Mouse (Mus musculus): ENCODE data around the gene Prkca.

DNA sequence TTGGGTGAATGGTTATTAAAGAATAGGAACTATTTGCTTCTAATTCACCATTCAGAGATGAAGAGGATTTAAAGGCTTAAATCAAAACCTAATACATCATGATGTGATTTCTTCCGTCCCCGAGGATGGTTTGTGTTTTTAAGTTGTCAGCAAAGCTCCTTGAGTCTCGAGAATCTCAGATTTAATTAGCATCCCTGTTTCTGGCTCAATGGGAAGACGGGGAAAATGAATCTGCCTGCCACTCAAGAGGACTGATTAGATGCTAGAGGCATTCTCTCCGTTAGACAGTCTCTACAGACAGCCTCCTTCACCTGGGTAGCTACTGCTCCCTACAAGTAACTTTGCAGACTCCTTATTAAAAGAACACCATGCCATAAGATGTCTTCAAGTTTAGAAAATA is 396.9 kb downstream of the Prkca start:
- no peak for TF ChIP-seq CTCF (IDR thresholded peaks at IDR 0.05)
- TF ChIP-seq POLR2A (IDR thresholded peaks at IDR 0.05; ENCODE audit: insufficient read depth, low read depth, low read length): no peak
- no peak for TF ChIP-seq EP300 (IDR thresholded peaks at IDR 0.05; ENCODE audit: insufficient read depth, low read depth, low read length)

All from heart, adult 2 months (tissue).